Mouse (Mus musculus): ENCODE data around the gene Bckdk.
"Not testable (repeated sequence)": the region's sequence is repeated elsewhere in the genome, so short reads cannot be mapped to it uniquely, and the experiment has no call there.

Gene Bckdk

DNA sequence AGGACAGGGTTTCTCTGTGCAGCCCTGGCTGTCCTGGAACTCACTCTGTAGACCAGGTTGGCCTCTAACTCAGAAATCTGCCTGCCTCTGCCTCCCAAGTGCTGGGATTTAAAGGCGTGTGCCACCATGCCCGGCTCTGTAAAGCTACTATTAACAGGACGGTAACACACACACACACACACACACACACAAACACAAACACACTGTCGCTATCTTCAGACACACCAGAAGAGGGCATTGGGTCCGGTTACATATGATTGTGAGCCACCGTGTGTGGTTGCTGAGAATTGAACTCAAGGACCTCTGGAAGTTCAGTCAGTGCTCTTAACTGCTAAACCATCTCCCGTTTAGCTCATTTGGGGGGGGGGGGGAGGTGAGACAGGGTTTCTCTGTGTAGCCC, 8.0 kb upstream of the Bckdk start:
- DNase-seq (ENCODE audit: extremely low read depth, insufficient read length, low spot score): not testable (repeated sequence)

DNA sequence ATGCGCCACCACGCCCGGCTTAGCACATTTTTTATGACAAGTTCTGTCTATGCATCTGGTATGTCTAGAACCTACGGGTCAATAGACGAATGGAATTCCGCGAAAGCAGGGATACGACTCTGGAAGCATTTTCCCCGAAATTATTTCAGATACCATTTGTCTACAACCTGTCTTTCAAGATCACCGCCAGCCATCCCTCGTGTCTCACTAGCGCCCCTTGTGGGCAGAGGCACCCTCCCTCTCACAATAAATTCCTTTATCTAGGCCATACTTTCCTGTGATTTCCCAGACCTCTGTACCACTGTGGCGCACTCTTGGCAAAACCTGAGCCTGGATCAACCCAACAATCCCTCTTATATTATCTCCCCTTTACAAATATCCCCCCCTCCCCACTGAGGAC, 7.5 kb upstream of the Bckdk start:
- no peak for DNase-seq (ENCODE audit: extremely low read depth, insufficient read length, low spot score)

GRCm38 (mm10) chr7:127897542-127897941, 6.3 kb upstream of the Bckdk start:
- DNase-seq (ENCODE audit: extremely low read depth, insufficient read length, low spot score): no peak

DNA sequence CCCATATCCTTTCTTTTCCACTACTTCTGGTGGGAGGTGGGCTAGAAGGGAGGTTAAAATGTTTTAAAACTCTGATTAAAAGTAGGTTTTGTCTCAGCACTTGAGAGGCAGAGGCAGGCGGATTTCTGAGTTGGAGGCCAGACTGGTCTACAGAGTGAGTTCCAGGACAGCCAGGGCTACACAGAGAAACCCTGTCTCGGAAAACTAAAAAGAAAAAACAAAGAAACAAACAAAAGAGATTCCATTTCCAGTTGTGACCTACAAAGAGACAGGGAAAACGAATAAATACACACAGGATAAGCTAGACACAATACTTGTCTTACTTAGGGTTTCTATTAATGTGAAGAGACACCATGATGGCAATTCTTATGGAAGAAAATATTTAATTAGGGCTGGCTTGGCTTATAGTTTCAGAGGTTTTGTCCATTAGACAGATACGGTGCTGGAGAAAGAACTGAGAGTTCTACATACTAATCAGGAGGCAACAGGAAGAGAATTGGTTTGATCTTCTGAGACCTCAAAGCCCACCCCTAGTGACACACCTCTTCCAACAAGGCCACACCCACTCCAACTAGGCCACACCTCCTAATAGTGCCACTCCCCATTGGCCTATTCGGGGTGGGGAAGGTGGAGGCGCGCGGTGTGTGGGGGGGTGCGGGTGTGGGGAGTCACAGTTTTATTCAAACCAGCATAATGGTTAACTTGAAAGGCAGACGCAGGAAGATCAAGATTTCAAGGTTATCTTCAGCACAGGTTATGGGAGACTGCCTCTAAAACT, 5.5 kb upstream of the Bckdk start:
- no peak for DNase-seq (ENCODE audit: extremely low read depth, insufficient read length, low spot score)

GRCm38 (mm10) chr7:127899997-127900396, 3.9 kb upstream of the Bckdk start:
- DNase-seq (ENCODE audit: extremely low read depth, insufficient read length, low spot score): no peak

GRCm38 (mm10) chr7:127901772-127902171, 2.1 kb upstream of the Bckdk start:
- no peak for DNase-seq (ENCODE audit: extremely low read depth, insufficient read length, low spot score)

DNA sequence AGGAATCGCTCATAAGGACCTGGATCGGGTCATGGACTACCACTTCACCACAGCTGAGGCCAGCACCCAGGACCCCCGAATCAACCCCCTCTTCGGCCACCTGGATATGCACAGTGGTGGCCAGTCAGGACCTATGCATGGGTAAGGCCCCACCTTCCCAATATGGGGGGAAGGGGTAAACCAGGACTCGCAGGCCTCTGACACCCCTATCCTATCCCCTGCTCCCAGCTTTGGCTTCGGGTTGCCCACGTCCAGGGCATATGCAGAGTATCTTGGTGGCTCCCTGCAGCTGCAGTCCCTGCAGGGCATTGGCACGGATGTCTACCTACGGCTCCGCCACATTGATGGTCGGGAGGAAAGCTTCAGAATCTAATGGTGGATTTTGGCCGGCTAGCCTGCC, 4.1 kb downstream of the Bckdk start:
- no peak for DNase-seq (ENCODE audit: extremely low read depth, insufficient read length, low spot score)

DNA sequence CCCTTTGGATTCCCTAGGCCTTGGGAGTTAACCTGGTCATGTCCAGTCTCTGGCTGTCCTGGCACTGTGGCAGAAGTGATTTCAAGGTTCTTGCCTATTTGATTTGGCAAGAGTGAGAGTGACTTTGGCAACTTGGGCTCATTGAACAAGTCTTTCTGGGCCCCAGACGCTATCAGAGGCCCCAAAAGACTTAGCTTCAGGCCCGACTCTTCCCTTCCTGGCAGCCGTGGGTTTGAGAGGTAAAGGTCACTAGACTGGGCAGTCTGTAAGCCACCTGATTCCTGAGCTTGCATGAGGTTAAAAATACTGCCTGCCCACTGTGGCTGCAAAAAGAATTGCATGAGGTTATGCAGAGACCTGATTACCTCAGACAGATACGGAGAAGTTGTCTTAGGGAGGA, 4.8 kb downstream of the Bckdk start:
- DNase-seq (ENCODE audit: extremely low read depth, insufficient read length, low spot score): no peak

DNA sequence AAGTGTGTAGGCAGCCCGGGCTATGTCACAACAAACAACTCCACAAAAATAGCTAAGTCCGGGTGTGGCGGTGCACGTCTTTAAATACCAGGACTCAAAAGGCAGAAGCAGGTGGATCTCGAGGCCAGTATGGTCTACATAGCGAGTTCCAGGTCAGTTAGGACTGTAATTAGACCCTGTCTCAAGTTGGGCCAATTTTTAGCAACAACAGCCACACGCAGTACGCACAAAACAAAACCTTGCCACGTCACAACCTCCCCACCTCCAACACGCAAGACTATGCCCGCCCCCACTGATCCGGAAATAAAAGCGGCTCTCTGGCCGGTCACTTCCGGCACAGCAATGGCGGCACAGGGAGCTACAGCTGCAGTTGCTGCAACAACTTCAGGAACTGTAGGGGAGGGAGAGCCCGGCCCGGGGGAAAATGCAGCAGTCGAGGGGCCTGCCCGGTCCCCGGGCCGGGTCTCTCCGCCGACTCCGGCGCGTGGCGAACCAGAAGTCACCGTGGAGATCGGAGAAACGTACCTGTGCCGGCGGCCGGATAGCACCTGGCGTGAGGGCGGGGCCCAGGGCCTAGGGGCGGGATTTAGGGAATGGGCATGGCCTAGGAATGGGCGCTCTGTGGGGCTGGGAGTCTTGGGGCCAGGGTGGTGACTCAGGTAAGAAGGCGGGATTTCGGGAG, 8.4 kb downstream of the Bckdk start, which contains the start of gene Kat8:
Gene Kat8 (plus strand): TSS at position 327 of the 682 bp plus-strand sequence.
- DNase-seq (ENCODE audit: extremely low read depth, insufficient read length, low spot score): peak; percentile 89

DNA sequence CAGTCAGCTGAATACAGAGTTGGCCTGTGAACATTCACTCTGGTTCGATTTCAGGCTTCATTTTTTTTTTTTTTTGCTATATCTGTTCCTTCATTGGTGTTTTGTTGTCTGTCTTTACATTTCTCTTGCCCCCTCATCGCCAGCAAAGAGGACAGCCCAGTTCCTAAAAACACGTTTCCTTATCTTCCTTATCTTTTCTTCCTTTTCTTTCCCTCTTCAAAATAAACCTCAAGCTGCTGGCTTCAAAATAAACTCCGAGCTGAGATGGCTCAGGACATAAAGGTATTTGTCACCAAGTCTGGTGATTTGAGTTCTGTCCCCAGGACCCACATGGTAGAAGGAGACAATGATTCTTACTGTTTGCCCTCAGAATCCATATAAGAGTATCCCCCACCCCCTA, 9.1 kb downstream of the Bckdk start:
- no peak for DNase-seq (ENCODE audit: extremely low read depth, insufficient read length, low spot score)

DNA sequence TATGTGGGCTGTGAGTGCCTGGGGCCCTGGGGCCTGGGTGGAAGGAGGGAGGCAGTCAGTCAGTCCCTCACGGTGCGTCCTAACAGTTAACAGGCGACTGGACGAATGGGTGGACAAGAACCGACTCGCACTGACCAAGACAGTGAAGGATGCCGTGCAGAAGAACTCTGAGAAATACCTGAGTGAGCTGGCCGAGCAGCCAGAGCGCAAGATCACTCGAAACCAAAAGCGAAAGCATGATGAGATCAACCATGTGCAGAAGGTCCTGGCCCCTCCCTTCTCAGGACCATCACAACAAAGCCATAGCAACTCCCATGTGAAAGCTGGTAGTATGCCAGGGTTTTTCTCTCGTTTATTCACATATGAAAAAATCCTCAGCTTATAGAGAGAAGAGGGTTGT, 11.4 kb downstream of the Bckdk start:
- DNase-seq (ENCODE audit: extremely low read depth, insufficient read length, low spot score): no peak

DNA sequence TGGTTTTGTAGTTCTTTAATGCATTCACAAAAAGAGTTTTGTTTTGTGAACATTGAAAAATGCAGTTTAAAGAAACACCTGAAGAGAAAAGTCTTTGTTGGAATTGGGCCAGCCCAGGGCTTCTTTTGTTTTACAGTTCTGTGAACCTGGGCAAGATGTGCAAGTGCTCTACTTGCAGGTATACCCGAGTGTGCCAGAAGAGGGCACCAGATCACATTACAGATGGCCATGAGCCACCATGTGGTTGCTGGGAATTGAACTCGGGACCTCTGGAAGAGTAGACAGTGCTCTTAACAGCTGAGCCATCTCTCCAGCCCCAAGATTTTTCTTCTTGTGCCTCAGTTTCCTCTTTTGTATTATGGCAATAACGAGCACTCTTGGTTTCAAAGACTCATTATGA, 14.3 kb downstream of the Bckdk start:
- peak; percentile 30 for DNase-seq (ENCODE audit: extremely low read depth, insufficient read length, low spot score)

DNA sequence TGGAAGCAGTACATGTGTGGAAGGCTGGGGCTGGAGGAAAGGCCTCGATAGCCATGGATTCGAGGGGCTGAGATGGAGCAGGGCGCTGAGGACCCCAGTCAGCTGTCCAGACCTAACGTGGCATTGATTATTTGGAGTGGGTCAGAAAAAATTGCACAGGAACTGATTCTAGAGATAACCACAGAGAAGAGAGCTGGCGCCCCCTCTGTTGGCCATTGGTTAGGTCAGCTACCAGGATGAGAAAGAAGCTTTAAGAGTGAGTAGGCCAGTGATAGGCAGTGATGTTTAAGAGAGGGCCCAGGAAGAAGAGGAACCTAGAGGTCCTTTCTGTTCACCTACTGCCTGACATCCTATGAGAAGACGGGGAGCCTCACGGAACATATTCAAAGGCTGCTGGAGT, 15.4 kb downstream of the Bckdk start:
- no peak for DNase-seq (ENCODE audit: extremely low read depth, insufficient read length, low spot score)

- no peak for DNase-seq (ENCODE audit: extremely low read depth, insufficient read length, low spot score)
Observed at GRCm38 (mm10) chr7:127921516-127921915, 17.6 kb downstream of the Bckdk start.

DNA sequence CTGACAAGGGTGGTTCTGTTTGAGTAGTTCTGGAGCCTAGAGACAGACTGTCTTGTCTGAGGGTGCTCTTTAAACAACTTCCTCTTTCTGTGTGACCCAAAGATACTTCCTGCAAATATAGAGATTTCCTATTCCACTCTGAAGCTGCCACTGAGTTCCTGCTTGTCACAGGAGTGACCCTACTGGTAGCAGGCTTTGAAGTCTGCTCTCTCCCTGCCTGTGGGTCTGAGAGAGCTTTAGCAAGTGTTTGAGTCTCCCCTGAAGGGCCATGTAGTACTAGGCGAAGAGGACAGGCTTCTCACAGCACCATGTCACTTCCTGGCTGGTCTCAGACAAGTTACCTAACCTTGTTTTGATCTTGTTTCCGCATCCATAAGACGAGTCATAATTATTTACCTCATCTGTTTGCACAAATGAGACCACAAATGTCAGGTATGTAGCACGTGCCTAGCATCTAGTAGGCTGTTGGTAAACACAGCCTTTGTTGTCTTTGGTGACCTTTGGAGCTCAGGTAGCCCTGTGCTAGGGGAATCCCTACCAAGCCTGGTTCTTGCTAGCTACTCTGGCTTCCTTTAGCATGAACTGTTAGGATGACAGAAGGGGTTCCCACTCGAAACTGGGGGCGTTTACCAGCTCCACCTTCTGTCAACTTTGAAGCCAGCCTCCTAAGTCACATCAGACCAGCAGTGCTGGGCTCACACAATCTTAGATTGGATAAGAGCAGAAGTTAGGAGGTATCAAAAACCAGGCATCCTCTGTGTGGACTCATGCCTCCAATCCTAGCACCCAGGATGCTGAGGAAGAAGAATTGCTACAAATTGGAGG, 18.8 kb downstream of the Bckdk start:
- DNase-seq (ENCODE audit: extremely low read depth, insufficient read length, low spot score): no peak

DNA sequence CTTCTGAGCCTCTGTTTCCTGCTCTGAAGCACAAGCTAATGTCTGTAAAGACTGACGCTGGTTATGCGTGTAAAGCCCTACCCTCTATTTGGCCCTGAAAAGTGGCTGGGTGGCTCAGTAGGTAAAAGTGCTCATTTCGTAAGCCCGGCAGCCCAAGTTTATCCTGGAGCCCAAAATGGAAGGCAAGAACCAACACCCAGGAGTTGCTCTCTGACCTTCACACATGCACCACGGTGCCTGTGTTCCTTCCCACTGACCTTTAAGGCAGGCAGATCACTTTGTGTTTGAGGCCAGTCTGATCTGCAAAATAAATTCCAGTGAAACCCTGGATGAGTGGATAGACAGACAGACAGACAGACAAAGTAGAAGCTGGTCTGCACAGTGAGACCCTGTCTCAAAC, 19.8 kb downstream of the Bckdk start:
- no peak for DNase-seq (ENCODE audit: extremely low read depth, insufficient read length, low spot score)

DNA sequence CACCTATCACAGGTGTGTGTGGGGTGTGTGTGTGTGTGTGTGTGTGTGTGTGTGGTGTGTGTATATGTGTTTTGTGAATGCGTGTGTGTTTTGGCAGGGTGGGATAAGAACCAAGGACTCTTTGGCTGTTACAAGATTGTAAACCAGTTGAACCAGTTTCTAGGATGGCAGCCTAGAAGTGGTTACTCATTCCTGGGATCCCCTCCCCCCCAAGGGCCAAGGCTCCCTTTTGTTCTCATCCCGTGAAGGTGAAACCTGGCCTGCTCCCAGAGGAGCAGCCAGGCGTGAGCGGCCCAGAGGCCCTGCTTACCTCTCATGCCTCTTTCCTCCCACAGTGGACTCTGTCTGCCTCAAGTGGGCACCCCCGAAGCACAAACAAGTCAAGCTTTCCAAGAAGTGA, 21.4 kb downstream of the Bckdk start:
- no peak for DNase-seq (ENCODE audit: extremely low read depth, insufficient read length, low spot score)

DNA sequence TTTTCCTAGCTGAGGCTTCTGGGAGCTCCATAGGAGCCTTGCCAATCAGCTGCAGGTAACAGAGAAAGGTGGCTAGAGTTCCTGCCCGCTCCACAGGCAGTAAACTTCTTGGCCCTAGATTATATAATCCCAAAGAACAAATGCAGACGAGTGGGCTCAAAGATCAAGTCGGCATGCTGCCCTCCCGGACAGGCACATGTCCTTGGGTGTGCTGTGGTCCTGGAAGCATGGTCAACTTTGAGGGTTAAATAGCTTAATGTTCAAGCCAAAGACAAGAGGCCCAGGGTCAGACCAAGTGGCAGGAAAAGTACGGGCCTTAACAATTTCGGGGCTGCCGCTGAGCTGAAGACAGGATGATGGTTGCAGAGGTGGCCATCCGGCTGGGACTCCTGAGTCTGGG, 22.2 kb downstream of the Bckdk start:
- no peak for DNase-seq (ENCODE audit: extremely low read depth, insufficient read length, low spot score)

GRCm38 (mm10) chr7:127926846-127927245, 23.0 kb downstream of the Bckdk start:
- DNase-seq (ENCODE audit: extremely low read depth, insufficient read length, low spot score): no peak

DNA sequence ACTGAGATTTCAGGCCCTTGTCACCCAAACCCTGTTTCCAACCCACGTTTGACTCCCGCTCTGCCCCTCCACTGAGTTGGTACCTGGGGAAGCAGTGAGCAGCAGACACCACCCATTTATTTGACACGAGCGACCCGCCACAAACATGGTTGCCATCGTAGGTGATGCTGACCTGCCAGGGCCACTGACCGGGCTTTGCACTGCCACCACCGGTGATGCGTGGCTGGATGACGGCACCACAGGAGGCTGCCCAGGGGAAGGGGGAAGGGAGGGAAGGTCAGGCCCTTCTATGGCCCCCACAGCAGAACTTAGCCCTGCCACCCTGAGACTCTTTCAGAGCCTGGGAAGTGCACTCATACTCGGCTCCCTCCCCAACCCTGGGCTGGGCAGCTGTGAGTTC, 23.8 kb downstream of the Bckdk start:
- DNase-seq (ENCODE audit: extremely low read depth, insufficient read length, low spot score): no peak

DNA sequence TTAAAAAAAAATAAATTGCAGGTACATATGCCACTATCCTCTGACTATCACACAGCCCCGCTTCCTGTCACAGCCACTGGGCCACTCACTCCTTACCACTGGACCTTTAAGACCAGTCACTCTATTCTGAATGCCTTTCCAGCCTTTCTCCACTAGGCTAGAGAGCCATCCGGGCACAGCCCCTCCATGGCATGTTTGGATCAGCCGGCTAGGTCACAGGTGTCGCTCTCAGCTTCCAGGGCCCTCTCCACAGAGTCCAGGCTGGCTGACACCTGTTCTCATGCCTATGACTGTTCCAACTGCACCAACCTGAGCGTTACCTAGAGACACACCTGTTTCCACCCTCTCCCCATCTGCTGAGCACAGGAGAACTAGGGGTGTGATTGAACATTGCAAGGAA, 24.7 kb downstream of the Bckdk start:
- no peak for DNase-seq (ENCODE audit: extremely low read depth, insufficient read length, low spot score)
